Mouse (Mus musculus) heart, postnatal 0 days (tissue): Measurements from ENCODE around the gene Fam107a.

Source experiments
- CTCF ChIP-seq: IDR thresholded peaks from 2 replicates; pipeline ENCODE4 v1.5.1; 2016; ENCODE audit warnings: antibody characterized with exemption, control low read depth, low read depth
- EP300 ChIP-seq: IDR thresholded peaks from 2 replicates; pipeline ENCODE4 v1.6.1; 2016; ENCODE audit warnings: antibody characterized with exemption, low read depth

DNA sequence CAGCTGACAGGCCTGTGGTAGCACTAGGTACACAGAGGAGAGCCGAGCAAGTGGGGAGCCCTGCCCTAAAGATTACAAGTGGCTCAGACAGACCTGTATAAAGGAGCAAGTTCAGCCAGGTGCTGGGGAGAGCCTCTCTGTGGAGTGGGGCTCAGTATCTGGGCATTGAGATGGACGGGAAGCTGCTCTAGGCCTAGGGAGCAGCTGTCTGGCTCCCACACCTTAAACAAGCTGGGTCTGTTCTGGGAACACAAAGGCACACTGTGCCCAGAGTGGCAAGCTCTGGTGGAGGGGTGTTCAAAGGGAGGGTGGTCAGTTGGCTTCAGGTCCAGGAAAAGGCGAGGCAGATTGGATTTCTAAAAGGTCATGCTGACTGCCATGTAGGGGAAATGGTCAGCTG is 12.8 kb downstream of the Fam107a start:
- no peak for TF ChIP-seq CTCF
- no peak for TF ChIP-seq EP300
